Mouse (Mus musculus) urinary bladder, adult 2 months (tissue): ENCODE data around the gene Lactb. TPM values are rescaled to one million over a fixed set of nuclear protein-coding genes. Genes with fewer than 3 reads are reported as not detected.

ENCODE experiments used
- DNase-seq: peaks from one replicate; pipeline ENCODE4 v3.0.0; 2022; ENCODE audit warnings: low spot score
- polyA plus RNA-seq: library from polyadenylated mRNA; depleted of rRNA; stranded (reverse); fragments of >200 nt; gene quantifications from 2 replicates; pipeline ENCODE4 v1.2.3, GENCODE M21; 2012

Gene Lactb
- polyA plus RNA-seq, 1 experiment, result 17.1 TPM

DNA sequence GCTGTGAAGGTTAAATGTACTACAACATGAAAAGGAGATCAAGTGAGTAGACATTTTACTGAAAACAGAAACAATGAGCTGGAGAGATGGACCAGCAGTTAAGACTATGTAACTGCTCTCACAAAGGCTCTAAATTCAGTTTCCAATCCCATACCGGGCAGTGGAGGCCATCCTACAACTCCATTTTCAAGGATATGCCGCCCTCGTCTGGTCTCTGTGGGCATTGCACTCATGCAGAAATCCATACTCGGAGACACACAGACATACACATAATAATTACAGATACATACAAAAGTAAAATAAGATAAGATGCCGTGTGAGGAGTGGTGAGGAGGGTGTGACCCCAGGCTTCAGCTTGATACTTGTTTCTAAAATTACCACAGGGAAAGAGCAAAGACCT is 5.2 kb upstream of the Lactb start:
- DNase-seq, result peak; percentile 42

DNA sequence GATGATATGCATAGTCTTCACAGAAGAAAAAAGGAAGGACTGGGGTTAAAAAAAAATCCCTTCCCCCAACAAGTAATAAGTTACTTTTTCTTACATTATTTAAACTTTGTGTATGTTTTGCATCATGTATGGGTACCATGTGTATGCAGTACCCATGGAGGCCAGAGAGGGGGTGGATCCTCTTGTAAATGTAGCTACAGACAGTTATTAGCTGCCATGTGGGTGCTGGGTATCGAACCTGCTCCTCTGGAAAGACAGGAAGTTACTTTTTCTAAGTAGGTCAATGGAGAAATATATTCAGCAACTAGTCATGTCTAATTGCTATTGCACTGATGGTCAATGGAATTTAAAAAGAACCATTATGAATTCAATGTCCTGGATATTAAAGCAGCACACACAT is 3.2 kb upstream of the Lactb start:
- no peak for DNase-seq

- no peak for DNase-seq
Measured at GRCm38 (mm10) chr9:66977982-66978381, 2.7 kb upstream of the Lactb start.

DNA sequence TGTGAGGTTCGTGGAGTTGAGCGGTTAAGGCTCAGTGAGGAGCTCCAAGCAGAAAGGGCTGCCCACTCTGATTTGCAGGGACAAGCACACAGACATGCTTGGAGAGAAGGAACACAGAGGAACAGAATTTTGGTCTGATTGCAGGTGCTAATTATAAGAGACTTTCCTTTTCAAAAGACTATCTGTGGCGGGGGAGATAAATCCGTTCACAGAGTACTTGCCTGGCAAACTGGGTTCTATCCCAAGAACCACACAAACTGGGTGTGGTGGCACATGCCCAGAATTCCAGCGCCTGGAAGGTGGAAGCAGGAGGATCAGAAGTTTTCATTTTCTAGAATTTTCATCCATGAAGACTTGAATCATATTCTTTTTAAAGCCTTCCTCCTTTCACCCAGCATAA is 1.8 kb upstream of the Lactb start:
- DNase-seq, result no peak

DNA sequence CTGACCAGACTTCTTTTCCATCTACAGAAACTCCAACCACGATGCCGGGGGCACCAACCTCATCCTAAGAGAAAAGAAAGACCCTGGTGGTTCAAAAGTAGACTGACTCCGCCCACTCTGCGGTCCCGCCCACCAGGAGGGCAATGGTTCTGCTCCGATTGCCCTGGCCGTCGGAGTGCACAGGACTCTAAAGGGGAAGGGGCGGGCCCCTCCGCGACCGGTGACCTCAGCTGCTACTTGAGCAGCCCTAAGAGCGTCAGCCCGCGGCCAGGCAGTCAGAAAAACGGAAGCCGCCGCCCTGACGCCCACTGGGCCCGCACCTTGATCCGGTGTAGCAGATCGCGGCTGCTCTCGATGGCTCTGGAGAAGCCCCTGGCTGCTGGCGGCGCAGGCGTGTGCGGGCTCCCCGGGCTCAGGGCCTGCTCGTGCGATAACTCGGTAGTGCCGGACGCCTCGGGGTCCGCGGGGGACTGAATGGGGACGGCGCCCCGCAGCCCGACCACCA is 511 bp downstream of the Lactb start:
- no peak for DNase-seq

DNA sequence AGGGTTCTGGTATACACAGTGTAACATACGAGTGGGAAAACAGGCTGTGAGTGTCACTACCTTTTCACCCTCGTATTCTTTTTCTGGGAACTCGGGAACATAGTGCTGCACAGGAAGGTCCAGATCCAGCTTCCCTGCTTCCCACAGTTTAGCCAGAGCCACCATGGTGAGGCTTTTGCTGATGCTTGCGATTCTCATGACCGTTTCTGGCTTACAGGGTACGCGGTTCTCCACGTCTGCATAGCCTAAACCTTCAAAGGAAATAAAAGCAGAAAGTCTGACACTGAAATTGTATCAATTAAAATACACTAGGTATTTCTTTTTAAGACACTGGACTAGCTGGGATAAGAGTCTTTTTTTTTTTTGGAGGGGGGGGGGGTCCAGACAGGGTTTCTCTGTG is 4.2 kb downstream of the Lactb start:
- no peak for DNase-seq

DNA sequence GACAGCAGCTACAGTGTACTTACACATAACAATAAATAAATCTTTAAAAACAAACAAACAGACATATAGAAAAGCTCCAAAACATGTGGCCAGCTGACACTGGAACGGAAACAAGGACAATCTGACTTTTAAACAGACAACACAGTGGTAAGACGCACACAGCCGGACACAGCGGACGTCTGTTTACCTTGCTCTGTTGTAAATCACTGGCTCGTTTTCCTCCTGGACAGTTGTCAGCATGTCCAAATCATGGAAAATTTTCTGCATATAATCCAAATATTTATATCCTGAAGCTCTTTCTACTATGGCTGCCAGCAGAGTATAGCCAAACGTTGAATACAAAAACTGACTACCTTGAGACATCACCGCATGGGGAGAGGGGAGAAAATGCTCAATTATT is 7.8 kb downstream of the Lactb start:
- DNase-seq, result no peak

DNA sequence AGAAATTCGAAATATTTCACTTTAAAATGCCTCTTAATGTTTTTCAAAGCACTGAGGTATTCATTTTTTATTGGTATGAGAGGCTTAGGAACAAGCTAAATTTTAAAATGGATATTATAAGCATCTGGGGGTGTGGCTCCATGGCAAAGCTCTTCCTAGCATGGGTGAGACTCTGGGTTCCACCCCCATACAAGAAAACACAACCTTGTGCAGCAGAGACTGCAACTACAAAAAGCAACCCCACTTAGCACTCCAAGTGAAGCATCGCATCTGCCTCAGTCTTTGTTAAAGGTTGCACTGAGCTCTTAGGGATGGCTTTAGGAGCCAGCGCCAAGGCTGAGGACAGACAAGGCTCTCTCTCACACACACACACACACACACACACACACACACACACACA is 13.8 kb downstream of the Lactb start:
- no peak for DNase-seq

- no peak for DNase-seq
Measured at GRCm38 (mm10) chr9:66957451-66957850, 17.8 kb downstream of the Lactb start.

DNA sequence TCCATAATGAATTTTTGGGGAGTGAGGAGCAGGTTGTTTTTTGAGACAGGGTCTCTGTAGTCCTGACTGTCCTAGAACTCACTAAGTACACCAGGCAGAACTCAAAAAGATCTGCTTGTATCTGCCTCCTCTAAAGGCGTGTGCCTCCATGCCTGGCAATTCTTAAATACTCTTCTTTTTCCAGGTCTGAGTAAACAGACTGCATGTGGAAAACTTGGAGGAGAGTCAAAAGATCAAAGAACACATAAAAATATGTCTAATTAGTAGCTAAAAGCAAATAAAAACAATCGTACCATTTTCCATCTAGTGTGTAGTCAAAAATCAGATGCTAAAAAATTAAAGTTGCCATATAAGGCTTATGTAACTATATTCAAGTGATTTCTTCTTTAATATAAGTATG is 22.4 kb downstream of the Lactb start:
- DNase-seq, result no peak

GRCm38 (mm10) chr9:66952321-66952720 is 23.0 kb downstream of the Lactb start:
- DNase-seq, result no peak

GRCm38 (mm10) chr9:66948536-66948935 is 26.7 kb downstream of the Lactb start:
- no peak for DNase-seq

GRCm38 (mm10) chr9:66945647-66946641 is 29.3 kb downstream of the Lactb start, which contains the start of gene Rps27l:
Gene Rps27l (plus strand): TSS chr9:66946086.
- DNase-seq, result peak; percentile 93

GRCm38 (mm10) chr9:66945161-66945560 is 30.1 kb downstream of the Lactb start:
- DNase-seq, result no peak

GRCm38 (mm10) chr9:66938836-66939235 is 36.4 kb downstream of the Lactb start:
- no peak for DNase-seq

DNA sequence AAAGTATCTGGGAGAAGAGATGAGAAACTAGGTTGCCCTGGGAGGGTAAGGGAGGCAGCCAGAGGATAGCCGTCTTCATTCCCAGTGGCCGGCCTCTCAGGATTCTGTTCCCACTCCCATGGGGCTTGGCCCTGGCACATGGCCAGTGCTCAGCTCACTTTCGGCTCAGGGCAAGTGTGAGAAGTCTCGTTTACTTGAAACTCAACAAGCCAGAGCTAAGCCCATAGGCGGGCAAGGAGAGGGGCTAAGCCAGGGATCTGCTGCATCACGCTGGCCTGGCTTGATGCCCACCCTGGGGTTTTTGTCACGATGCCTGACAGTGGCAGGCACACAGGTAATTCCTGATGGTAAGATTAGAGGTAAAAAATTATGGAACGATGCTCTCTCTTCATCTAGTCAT is 37.8 kb downstream of the Lactb start:
- DNase-seq, result no peak

DNA sequence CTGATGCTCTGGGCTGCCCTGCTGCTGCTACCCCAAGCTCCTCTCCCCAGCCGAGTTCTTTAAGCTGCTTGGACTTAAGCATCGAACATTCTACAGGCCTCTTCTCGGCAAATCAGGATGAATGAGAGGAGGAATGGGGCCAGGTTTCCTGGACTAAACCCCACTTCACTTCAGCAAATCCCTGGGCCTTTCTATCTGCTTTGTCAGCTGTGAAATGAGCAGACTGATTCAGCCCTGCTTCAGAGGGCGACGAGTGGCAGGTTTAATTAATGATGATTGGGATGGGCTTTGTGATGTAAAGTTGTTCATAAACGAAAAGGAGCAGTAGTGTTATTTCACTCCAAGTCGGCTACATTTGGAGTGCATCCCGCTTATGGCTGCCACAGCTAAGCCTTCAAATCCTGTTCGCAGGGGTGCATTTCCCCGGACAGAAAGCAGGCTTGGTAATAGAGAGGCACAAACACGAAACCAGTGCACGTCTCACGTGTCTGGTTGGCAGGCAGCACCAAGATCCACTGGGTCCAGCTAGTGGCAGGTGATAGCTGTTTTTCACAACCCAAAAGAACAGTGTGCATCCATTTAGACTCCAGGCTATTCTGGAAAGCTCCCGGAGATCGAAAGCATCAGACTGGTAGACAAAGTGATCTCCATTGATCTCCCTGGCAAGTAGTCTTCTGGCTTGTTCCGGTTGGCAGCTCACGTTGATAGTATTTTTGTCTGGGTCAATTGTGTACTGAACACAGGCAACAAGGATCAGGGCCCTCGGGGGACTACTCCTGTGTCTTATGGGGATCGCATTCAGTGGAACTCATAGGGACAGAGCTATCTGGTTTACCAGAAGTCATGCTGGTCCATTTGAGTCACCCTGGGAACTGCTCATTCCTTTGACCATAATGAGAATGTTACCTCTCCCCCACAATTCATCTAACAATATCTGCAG is 41.1 kb downstream of the Lactb start:
- no peak for DNase-seq

DNA sequence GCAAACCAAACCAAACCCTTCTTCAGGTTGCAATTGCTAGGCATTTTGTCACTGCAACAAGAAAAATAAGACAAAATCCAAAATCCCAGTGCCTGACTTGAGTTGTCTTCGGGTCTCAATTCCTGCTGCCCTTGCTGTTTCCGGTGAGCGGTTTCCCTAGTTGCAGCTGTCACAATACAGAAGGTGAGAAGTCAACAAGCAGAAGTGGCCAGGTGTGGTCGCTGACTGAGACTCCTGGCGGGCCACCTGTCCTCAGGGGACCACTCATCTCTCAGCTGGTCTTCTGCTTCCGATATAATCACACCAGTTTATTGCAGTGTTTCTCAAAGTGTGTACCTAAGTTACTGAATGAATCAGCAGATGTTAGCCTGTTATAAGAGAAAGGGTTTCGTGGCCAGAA is 44.9 kb downstream of the Lactb start:
- DNase-seq, result no peak

- DNase-seq, result no peak
Measured at GRCm38 (mm10) chr9:66927696-66928402, 47.4 kb downstream of the Lactb start.

DNA sequence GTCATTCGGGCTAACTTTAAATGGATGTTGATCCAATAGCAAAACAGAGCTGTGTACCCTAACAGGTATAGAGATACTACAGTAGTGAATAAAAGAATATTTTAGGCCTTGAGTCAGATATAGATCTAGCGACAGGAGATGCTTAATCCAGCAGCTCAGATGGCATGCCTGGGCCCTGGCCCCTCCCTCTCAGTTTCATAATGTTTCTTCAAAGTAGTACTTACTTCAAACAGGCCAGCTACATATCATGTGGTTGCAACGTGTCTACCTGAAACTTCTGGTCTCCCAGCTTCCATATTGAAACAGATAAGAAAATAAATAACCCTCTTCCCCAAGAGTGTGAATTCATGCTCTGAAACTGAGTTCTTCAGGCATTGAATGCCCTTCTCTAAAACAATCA is 49.4 kb downstream of the Lactb start:
- DNase-seq, result no peak

DNA sequence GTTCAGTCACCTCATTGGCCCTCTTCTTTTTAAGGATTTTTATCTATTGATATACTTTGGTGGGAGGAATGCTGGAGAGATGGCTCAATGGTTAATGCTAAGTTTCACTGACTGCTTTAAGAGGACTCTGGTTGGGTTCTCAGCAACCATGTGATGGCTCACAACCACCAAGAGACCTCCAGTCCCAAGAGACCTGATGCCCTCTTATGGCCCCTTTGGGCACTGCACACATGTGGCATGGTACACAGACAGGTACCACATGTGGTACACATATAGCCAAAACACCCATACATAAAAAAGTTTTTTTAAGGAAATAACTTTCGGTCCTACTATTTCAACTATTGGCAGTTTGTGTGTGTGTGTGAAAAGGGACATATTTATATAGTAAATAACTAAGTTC is 53.2 kb downstream of the Lactb start:
- no peak for DNase-seq
